8 mouse cellular contexts compared by ENCODE assay signal in genomic region chr19:36687843-36688637, GRCm38 (mm10). TPM values are rescaled to one million over a fixed set of nuclear protein-coding genes. Genes with fewer than 3 reads are reported as not detected.
DNase-seq lines count a peak whose midpoint lies in the region; ATAC-seq lines count a peak whose summit lies in the region.

No protein-coding gene starts in this region.

- 42% methylated on average over 8 of the region's 8 CpGs for WGBS in intestine, embryonic 15.5 days
- 74% methylated on average over 8 of the region's 8 CpGs for WGBS in liver, embryonic 11.5 days

- no peak overlapping the region for H3K4me3 ChIP-seq in intestine, embryonic 15.5 days (replicated peaks)
- H3K4me3 ChIP-seq in liver, embryonic 11.5 days (ENCODE audit: low read depth, low read length): no peak overlapping the region

- no peak overlapping the region for H3K4me2 ChIP-seq in intestine, embryonic 15.5 days (replicated peaks)
- no peak overlapping the region for H3K4me2 ChIP-seq in liver, embryonic 11.5 days

- no peaks in the 10 kb centered on the region for H3K36me3 ChIP-seq in intestine, embryonic 15.5 days
- H3K36me3 ChIP-seq in liver, embryonic 11.5 days (ENCODE audit: control insufficient read depth, insufficient read depth, low read length): no peaks in the 10 kb centered on the region

- DNase-seq in cerebellum, adult 9-10 months: peak; percentile 28
- DNase-seq in cerebellum, adult 18-20 months: no peak
- peak; percentile 29 for DNase-seq in adrenal gland, adult 8-10 months
- DNase-seq in gastrocnemius, postnatal 25 days: peak; percentile 69
- DNase-seq in liver, embryonic 11.5 days (ENCODE audit: low spot score): no peak
- peak; percentile 64 for DNase-seq in ovary, adult 18-20 months (ENCODE audit: low spot score)

- no peak overlapping the region for H3K9ac ChIP-seq in intestine, embryonic 15.5 days
- no peak overlapping the region for H3K9ac ChIP-seq in liver, embryonic 11.5 days (ENCODE audit: low read depth, low read length)

- H3K9me3 ChIP-seq in intestine, embryonic 15.5 days: no peaks in the 10 kb centered on the region
- no peaks in the 10 kb centered on the region for H3K9me3 ChIP-seq in liver, embryonic 11.5 days (ENCODE audit: control insufficient read depth, low read length)

- H3K4me1 ChIP-seq in intestine, embryonic 15.5 days (replicated peaks): peaks cover 23% of the 10 kb centered on the region
- 0 out of 2 replicates have a peak, but pooled peaks cover 4% of the 10 kb centered on the region for H3K4me1 ChIP-seq in liver, embryonic 11.5 days (replicated peaks; ENCODE audit: control insufficient read depth, insufficient read depth, low read length)

- peak; percentile 94 for ATAC-seq in intestine, embryonic 15.5 days
- no peak for ATAC-seq in liver, embryonic 11.5 days (replicated peaks; ENCODE audit: low FRiP score)
- ATAC-seq in monocyte, adult 5-6 weeks (replicated peaks; ENCODE audit: insufficient number of reproducible peaks, low FRiP score, low TSS enrichment, poor library complexity, severe bottlenecking): no peak

- H3K27ac ChIP-seq in intestine, embryonic 15.5 days: peak overlapping the region; percentile 93
- H3K27ac ChIP-seq in liver, embryonic 11.5 days (ENCODE audit: low read depth, low read length): peak overlapping the region; percentile 65; the same call in 1 of the 2 replicates

- H3K27me3 ChIP-seq in intestine, embryonic 15.5 days (replicated peaks): no peaks in the 10 kb centered on the region
- no peaks in the 10 kb centered on the region for H3K27me3 ChIP-seq in liver, embryonic 11.5 days (replicated peaks; ENCODE audit: control insufficient read depth, insufficient read depth, low read length)

RNA-seq across cellular contexts. Expression of gene Ppp1r3c, which starts 48.4 kb away (rescaled TPM):
- 10 to 100 TPM in 2 of 4 experiments, 1 to 10 TPM in 2; 3.0 to 17.5 (median 10.1) TPM for total RNA-seq in adrenal gland, adult 8-10 months (2022)
- 100 to 1,000 TPM; 219 to 491 TPM for total RNA-seq in gastrocnemius, postnatal 25 days (2021)
- 11.3 and 11.4 TPM in 2 replicates for polyA plus RNA-seq in intestine, embryonic 15.5 days (2015; fragmentation: Nextera tagmentation; extraction: Ambion mirVana)
- 2.1 and 2.9 TPM in 2 replicates for polyA plus RNA-seq in liver, embryonic 11.5 days (2014; fragmentation: Nextera tagmentation; extraction: Ambion mirVana)
- total RNA-seq in monocyte, adult 5-6 weeks (2017): not detected in 3 replicates

Comparison
In these comparisons a context has a peak if more than half of its experiments do, and no peak if none do; other contexts are left out.
1. DNase-seq: peak in cerebellum, adult 9-10 months (single experiment), adrenal gland, adult 8-10 months (single experiment), gastrocnemius, postnatal 25 days (single experiment) and ovary, adult 18-20 months (single experiment); none in cerebellum, adult 18-20 months (0 of 2) and liver, embryonic 11.5 days (single experiment).
2. RNA of gene Ppp1r3c, which starts 48.4 kb away (total RNA-seq): 219 to 491 TPM in gastrocnemius, postnatal 25 days; 3.0 to 17.5 TPM in adrenal gland, adult 8-10 months and not detected in monocyte, adult 5-6 weeks; every median in the first group is over 10 times any median in the second.